Mouse (Mus musculus): ENCODE measurements around the gene Pnliprp1.

Gene Pnliprp1

GRCm38 (mm10) chr19:58776461-58776860, 47.8 kb downstream of the Pnliprp1 start:
- DNase-seq (ENCODE audit: low spot score in 2 of 2) = no peak

DNA sequence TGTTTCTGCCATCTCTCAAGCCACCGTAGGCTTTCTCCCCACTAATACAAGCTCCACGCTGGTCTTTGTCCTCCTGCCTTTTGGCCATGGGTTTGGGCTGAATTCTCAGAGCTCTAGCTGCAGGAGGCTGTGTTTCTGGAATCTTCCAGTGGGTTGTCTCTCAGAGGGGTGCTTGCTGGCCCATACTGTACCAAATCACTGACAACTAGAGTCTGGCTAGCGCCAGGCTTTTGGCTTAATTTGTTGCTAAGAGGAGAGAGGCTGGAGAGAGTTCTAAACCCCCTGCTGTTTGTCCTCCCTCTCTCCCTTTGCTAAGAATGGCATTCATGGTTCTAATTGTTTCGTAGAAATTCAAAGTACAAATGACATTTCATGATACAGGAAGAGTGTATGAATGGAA, 52.9 kb downstream of the Pnliprp1 start:
- no peak for DNase-seq (ENCODE audit: low spot score in 2 of 2)

GRCm38 (mm10) chr19:58783938-58784337, 55.3 kb downstream of the Pnliprp1 start:
- DNase-seq (ENCODE audit: low spot score in 2 of 2) = no peak

DNA sequence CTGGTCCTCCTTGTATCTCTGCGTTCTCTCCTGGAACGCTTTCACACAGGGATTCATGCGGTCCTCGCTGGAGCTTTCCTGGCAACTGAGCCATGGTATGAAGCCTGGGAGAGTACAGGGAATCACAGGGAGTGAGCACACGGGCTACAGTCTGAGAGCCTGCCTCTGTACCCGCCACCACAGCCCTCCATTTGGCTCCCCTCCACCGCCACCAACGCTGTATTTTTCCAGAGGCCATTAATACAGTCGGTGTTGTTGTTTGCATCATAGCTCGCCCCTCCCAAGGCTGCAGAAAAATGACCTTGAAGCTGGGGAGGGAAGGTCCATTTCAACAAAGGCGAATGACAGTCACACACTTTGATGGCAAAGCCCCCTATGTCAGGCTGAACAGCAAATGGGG, 60.5 kb downstream of the Pnliprp1 start:
- no peak for DNase-seq (ENCODE audit: low spot score in 2 of 2)
